Mouse (Mus musculus): Measurements from ENCODE around the gene Tap1. TPM values are rescaled to one million over a fixed set of nuclear protein-coding genes. Genes with fewer than 3 reads are reported as not detected.

Tap1 gene
- total and polyA plus RNA-seq, 2 experiments from 2014 or later = 8.0 to 14.0 TPM

DNA sequence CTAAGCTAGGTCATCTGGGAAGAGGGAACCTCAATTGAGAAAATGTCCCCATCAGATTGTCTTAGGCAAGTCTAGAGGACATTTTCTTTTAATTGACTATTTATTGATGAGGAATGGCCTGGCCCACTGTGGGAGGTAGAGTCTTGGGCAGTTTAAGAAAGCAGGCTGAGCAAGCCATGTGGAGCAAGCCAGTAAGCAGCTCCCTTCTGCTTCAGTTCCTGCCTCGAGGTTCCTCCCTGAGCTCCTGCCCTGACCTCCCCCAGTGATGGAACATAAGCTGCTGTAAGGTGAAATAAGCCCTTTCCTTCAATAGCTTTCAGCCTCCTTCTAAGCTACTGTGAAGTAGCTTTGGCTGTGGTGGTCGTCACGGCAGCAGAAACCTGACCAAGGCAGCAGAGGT is 50.4 kb downstream of the Tap1 start:
- 81% methylated on average over 3 of the region's 3 CpGs for WGBS
- Histone ChIP-seq H3K4me2 (ENCODE audit: low read depth, low read length) (no peak overlapping the region), H3K27ac (no peak overlapping the region), H3K27me3 (ENCODE audit: insufficient read depth, low read length) (no peaks in the 10 kb centered on the region), H3K4me3 (ENCODE audit: low read length) (no peak overlapping the region), H3K9ac (replicated peaks; ENCODE audit: low read length) (no peak overlapping the region), H3K36me3 (ENCODE audit: insufficient read depth, low read length) (no peaks in the 10 kb centered on the region), H3K9me3 (ENCODE audit: low read length) (peaks cover 4% of the 10 kb centered on the region; the same call in 1 of the 2 replicates), H3K4me1 (ENCODE audit: insufficient read depth, low read length) (no peaks in the 10 kb centered on the region)
- DNase-seq (ENCODE audit: low spot score) (no peak), ATAC-seq (no peak)
- no peak for TF ChIP-seq CTCF (IDR thresholded peaks at IDR 0.05; ENCODE audit: low read depth)

DNA sequence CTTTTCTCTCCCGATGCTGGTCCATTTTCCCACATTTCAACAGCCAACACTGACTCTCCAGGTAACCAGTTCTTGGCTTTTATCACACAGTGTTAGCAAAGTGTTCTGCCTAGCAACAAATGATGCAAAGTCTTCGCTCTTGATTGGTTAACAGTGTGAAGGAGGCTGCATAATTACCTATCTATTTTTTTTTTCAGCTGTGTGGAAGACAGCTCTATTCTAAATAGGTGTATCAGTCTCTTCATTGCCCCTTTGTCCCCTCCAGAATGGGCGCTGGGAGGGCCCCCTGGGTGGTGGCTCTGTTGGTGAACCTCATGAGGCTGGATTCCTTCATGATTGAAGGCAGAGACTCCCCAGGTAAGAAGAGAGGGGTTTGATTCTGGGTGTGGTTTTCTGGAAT is 51.4 kb downstream of the Tap1 start, which contains the start of gene H2-Ob:
H2-Ob (plus strand) TSS at position 198 of the 400 bp plus-strand sequence.
- Histone ChIP-seq H3K4me2 (ENCODE audit: low read depth, low read length) (no peak within 1 kb of the TSS), H3K27ac (no peak within 1 kb of the TSS), H3K9ac (replicated peaks; ENCODE audit: low read length) (no peak within 1 kb of the TSS), H3K9me3 (ENCODE audit: low read length) (peaks cover 4% of the 10 kb centered on the region; the same call in 1 of the 2 replicates), H3K4me1 (ENCODE audit: insufficient read depth, low read length) (no peaks in the 10 kb centered on the region), H3K4me3 (ENCODE audit: low read length) (no peak within 1 kb of the TSS), H3K27me3 (ENCODE audit: insufficient read depth, low read length) (no peaks in the 10 kb centered on the region), H3K36me3 (ENCODE audit: insufficient read depth, low read length) (no peaks in the 10 kb centered on the region)
- ATAC-seq (peak; percentile 73; the same call in 1 of the 2 replicates), DNase-seq (ENCODE audit: low spot score) (peak; percentile 88)
- TF ChIP-seq CTCF (IDR thresholded peaks at IDR 0.05; ENCODE audit: low read depth) = no peak
- WGBS = 54% methylated on average over 3 of the region's 3 CpGs

- no peak for DNase-seq (ENCODE audit: low spot score)
- Histone ChIP-seq H3K36me3 (ENCODE audit: insufficient read depth, low read length) (no peaks in the 10 kb centered on the region), H3K4me3 (ENCODE audit: low read length) (no peak overlapping the region), H3K9me3 (ENCODE audit: low read length) (peaks cover 4% of the 10 kb centered on the region; the same call in 1 of the 2 replicates), H3K27ac (no peak overlapping the region), H3K27me3 (ENCODE audit: insufficient read depth, low read length) (no peaks in the 10 kb centered on the region), H3K9ac (replicated peaks; ENCODE audit: low read length) (no peak overlapping the region), H3K4me2 (ENCODE audit: low read depth, low read length) (no peak overlapping the region), H3K4me1 (ENCODE audit: insufficient read depth, low read length) (no peaks in the 10 kb centered on the region)
- no peak for TF ChIP-seq CTCF (IDR thresholded peaks at IDR 0.05; ENCODE audit: low read depth)
- 73% methylated on average over 10 of the region's 10 CpGs for WGBS
- no peak for ATAC-seq
These were observed 52.3 kb downstream of the Tap1 start for GRCm38 (mm10) chr17:34239601-34240041.

DNA sequence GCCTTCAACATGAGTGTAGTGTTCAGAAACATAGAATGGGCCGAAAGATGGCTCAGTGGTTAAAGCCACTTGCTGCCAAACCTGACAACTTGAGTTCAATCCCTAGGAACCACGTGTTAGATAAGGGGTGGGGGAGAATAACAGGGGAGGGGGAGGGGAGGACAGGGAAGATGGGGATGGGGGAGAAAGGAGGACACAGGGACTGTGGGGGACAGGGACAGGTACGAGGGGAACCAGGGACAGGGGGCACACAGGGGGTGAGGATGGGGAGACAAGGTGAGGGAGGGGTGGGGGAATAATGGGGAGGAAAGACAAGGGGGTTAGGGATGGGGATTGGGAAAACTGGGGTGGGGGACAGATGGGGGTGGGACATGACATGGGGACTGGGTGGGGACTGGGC is 53.0 kb downstream of the Tap1 start:
- ATAC-seq (no peak), DNase-seq (ENCODE audit: low spot score) (no peak)
- 72% methylated on average over 3 of the region's 3 CpGs for WGBS
- no peak overlapping the region for H3K27ac ChIP-seq
- no peak overlapping the region for H3K9ac ChIP-seq (replicated peaks; ENCODE audit: low read length)
- no peak overlapping the region for H3K4me2 ChIP-seq (ENCODE audit: low read depth, low read length)
- no peak overlapping the region for H3K4me3 ChIP-seq (ENCODE audit: low read length)
- H3K4me1 ChIP-seq (ENCODE audit: insufficient read depth, low read length) = no peaks in the 10 kb centered on the region
- H3K9me3 ChIP-seq (ENCODE audit: low read length) = peaks cover 4% of the 10 kb centered on the region; the same call in 1 of the 2 replicates
- H3K27me3 ChIP-seq (ENCODE audit: insufficient read depth, low read length) = no peaks in the 10 kb centered on the region
- no peaks in the 10 kb centered on the region for H3K36me3 ChIP-seq (ENCODE audit: insufficient read depth, low read length)
- TF ChIP-seq CTCF (IDR thresholded peaks at IDR 0.05; ENCODE audit: low read depth) = no peak

- Histone ChIP-seq H3K4me3 (ENCODE audit: low read length) (no peak overlapping the region), H3K4me2 (ENCODE audit: low read depth, low read length) (no peak overlapping the region), H3K4me1 (ENCODE audit: insufficient read depth, low read length) (no peaks in the 10 kb centered on the region), H3K36me3 (ENCODE audit: insufficient read depth, low read length) (no peaks in the 10 kb centered on the region), H3K27me3 (ENCODE audit: insufficient read depth, low read length) (no peaks in the 10 kb centered on the region), H3K9ac (replicated peaks; ENCODE audit: low read length) (no peak overlapping the region), H3K9me3 (ENCODE audit: low read length) (peaks cover 4% of the 10 kb centered on the region; the same call in 1 of the 2 replicates), H3K27ac (no peak overlapping the region)
- 78% methylated on average over 6 of the region's 6 CpGs for WGBS
- ATAC-seq (no peak), DNase-seq (ENCODE audit: low spot score) (no peak)
- TF ChIP-seq CTCF (IDR thresholded peaks at IDR 0.05; ENCODE audit: low read depth) = no peak
These were observed 53.6 kb downstream of the Tap1 start for GRCm38 (mm10) chr17:34240916-34241315.

DNA sequence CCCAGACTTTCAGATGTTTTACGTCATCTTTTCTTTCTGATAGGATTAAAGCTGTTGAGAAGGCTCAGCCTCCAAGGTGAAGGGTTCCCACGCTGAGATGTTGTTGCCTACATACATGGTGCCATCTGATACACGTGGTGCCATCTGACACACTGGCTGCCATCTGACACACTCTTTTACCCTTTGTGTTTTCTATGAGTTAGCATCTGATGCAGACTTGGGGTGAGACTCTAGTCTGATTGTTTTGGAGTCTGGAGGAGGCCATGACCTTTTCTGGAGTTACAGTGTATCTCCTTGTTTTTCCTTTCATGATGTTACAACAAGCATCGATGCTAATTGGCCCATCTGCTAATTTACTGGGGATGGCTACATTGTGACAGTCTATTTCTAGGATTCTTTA is 57.3 kb downstream of the Tap1 start:
- Histone ChIP-seq H3K4me1 (ENCODE audit: insufficient read depth, low read length) (no peaks in the 10 kb centered on the region), H3K4me3 (ENCODE audit: low read length) (no peak overlapping the region), H3K4me2 (ENCODE audit: low read depth, low read length) (no peak overlapping the region), H3K27me3 (ENCODE audit: insufficient read depth, low read length) (no peaks in the 10 kb centered on the region), H3K36me3 (ENCODE audit: insufficient read depth, low read length) (no peaks in the 10 kb centered on the region), H3K9ac (replicated peaks; ENCODE audit: low read length) (no peak overlapping the region), H3K27ac (no peak overlapping the region), H3K9me3 (ENCODE audit: low read length) (peaks cover 4% of the 10 kb centered on the region; the same call in 1 of the 2 replicates)
- TF ChIP-seq CTCF (IDR thresholded peaks at IDR 0.05; ENCODE audit: low read depth) = no peak
- WGBS = 74% methylated on average over 4 of the region's 4 CpGs
- DNase-seq (ENCODE audit: low spot score) (no peak), ATAC-seq (no peak)

Other genes with a start within 250 kb of the Tap1 start
- gene Pfdn6, start 247.2 kb upstream of the Tap1 start, total RNA-seq (2014; rRNA removed) = 25.2 and 43.1 TPM in 2 replicates
- gene Pfdn6, start 247.2 kb upstream of the Tap1 start, polyA plus RNA-seq (2015; fragmentation: Nextera tagmentation; extraction: Ambion mirVana) = 168 and 195 TPM in 2 replicates
- gene Wdr46, start 246.9 kb upstream of the Tap1 start, total RNA-seq (2014; rRNA removed) = 16.6 and 16.8 TPM in 2 replicates
- gene Wdr46, start 246.9 kb upstream of the Tap1 start, polyA plus RNA-seq (2015; fragmentation: Nextera tagmentation; extraction: Ambion mirVana) = 16.7 and 17.9 TPM in 2 replicates
- 8.9 and 12.3 TPM in 2 replicates for gene B3galt4, start 236.1 kb upstream of the Tap1 start, total RNA-seq (2014; rRNA removed)
- gene B3galt4, start 236.1 kb upstream of the Tap1 start, polyA plus RNA-seq (2015; fragmentation: Nextera tagmentation; extraction: Ambion mirVana) = 10.7 and 11.6 TPM in 2 replicates
- 55.6 and 57.4 TPM in 2 replicates for gene Vps52, start 231.7 kb upstream of the Tap1 start, total RNA-seq (2014; rRNA removed)
- 62.1 and 63.2 TPM in 2 replicates for gene Vps52, start 231.7 kb upstream of the Tap1 start, polyA plus RNA-seq (2015; fragmentation: Nextera tagmentation; extraction: Ambion mirVana)
- 1,180 and 1,309 TPM in 2 replicates for gene Rps18, start 231.6 kb upstream of the Tap1 start, total RNA-seq (2014; rRNA removed)
- gene Rps18, start 231.6 kb upstream of the Tap1 start, polyA plus RNA-seq (2015; fragmentation: Nextera tagmentation; extraction: Ambion mirVana) = 904 and 918 TPM in 2 replicates
- 21.6 and 33.2 TPM in 2 replicates for gene H2-K1, start 187.2 kb upstream of the Tap1 start, total RNA-seq (2014; rRNA removed)
- 23.9 and 26.2 TPM in 2 replicates for gene H2-K1, start 187.2 kb upstream of the Tap1 start, polyA plus RNA-seq (2015; fragmentation: Nextera tagmentation; extraction: Ambion mirVana)
- 19.1 and 22.1 TPM in 2 replicates for gene Ring1, start 162.9 kb upstream of the Tap1 start, total RNA-seq (2014; rRNA removed)
- gene Ring1, start 162.9 kb upstream of the Tap1 start, polyA plus RNA-seq (2015; fragmentation: Nextera tagmentation; extraction: Ambion mirVana) = 19.2 and 20.0 TPM in 2 replicates
- gene H2-Ke6, start 159.5 kb upstream of the Tap1 start, total RNA-seq (2014; rRNA removed) = 78.3 and 87.4 TPM in 2 replicates
- 74.9 and 78.9 TPM in 2 replicates for gene H2-Ke6, start 159.5 kb upstream of the Tap1 start, polyA plus RNA-seq (2015; fragmentation: Nextera tagmentation; extraction: Ambion mirVana)
- gene Slc39a7, start 155.9 kb upstream of the Tap1 start, total RNA-seq (2014; rRNA removed) = 188 and 250 TPM in 2 replicates
- gene Slc39a7, start 155.9 kb upstream of the Tap1 start, polyA plus RNA-seq (2015; fragmentation: Nextera tagmentation; extraction: Ambion mirVana) = 148 and 150 TPM in 2 replicates
- gene Rxrb, start 155.7 kb upstream of the Tap1 start, total RNA-seq (2014; rRNA removed) = 51.5 and 64.8 TPM in 2 replicates
- gene Rxrb, start 155.7 kb upstream of the Tap1 start, polyA plus RNA-seq (2015; fragmentation: Nextera tagmentation; extraction: Ambion mirVana) = 48.7 and 49.2 TPM in 2 replicates
- 12.1 and 16.7 TPM in 2 replicates for gene Col11a2, start 148.1 kb upstream of the Tap1 start, total RNA-seq (2014; rRNA removed)
- 5.4 TPM in 2 replicates for gene Col11a2, start 148.1 kb upstream of the Tap1 start, polyA plus RNA-seq (2015; fragmentation: Nextera tagmentation; extraction: Ambion mirVana)
- gene H2-Oa, start 95.2 kb upstream of the Tap1 start, total RNA-seq (2014; rRNA removed) = not detected in 2 replicates
- gene H2-Oa, start 95.2 kb upstream of the Tap1 start, polyA plus RNA-seq (2015; fragmentation: Nextera tagmentation; extraction: Ambion mirVana) = 0.23 and 0.31 TPM in 2 replicates
- gene H2-DMa, start 68.0 kb upstream of the Tap1 start, total RNA-seq (2014; rRNA removed) = 30.9 and 31.3 TPM in 2 replicates
- gene H2-DMa, start 68.0 kb upstream of the Tap1 start, polyA plus RNA-seq (2015; fragmentation: Nextera tagmentation; extraction: Ambion mirVana) = 23.5 and 24.1 TPM in 2 replicates
- 180 and 195 TPM in 2 replicates for gene Brd2, start 64.9 kb upstream of the Tap1 start, total RNA-seq (2014; rRNA removed)
- gene Brd2, start 64.9 kb upstream of the Tap1 start, polyA plus RNA-seq (2015; fragmentation: Nextera tagmentation; extraction: Ambion mirVana) = 101 and 108 TPM in 2 replicates
- gene H2-DMb2, start 44.2 kb upstream of the Tap1 start, total RNA-seq (2014; rRNA removed) = 0.16 TPM in 1 of 2 replicates, not detected in the other
- gene H2-DMb2, start 44.2 kb upstream of the Tap1 start, polyA plus RNA-seq (2015; fragmentation: Nextera tagmentation; extraction: Ambion mirVana) = 0.58 and 0.59 TPM in 2 replicates
- gene H2-DMb1, start 34.5 kb upstream of the Tap1 start, total RNA-seq (2014; rRNA removed) = 1.8 and 3.0 TPM in 2 replicates
- 1.4 and 1.8 TPM in 2 replicates for gene H2-DMb1, start 34.5 kb upstream of the Tap1 start, polyA plus RNA-seq (2015; fragmentation: Nextera tagmentation; extraction: Ambion mirVana)
- 0.68 and 4.3 TPM in 2 replicates for gene Psmb9, start 211 bp downstream of the Tap1 start, total RNA-seq (2014; rRNA removed)
- 2.8 and 4.2 TPM in 2 replicates for gene Psmb9, start 211 bp downstream of the Tap1 start, polyA plus RNA-seq (2015; fragmentation: Nextera tagmentation; extraction: Ambion mirVana)
- 2.8 and 5.0 TPM in 2 replicates for gene Psmb8, start 10.2 kb downstream of the Tap1 start, total RNA-seq (2014; rRNA removed)
- 6.5 and 6.9 TPM in 2 replicates for gene Psmb8, start 10.2 kb downstream of the Tap1 start, polyA plus RNA-seq (2015; fragmentation: Nextera tagmentation; extraction: Ambion mirVana)
- 0.89 and 1.8 TPM in 2 replicates for gene Tap2, start 16.0 kb downstream of the Tap1 start, total RNA-seq (2014; rRNA removed)
- gene Tap2, start 16.0 kb downstream of the Tap1 start, polyA plus RNA-seq (2015; fragmentation: Nextera tagmentation; extraction: Ambion mirVana) = 3.8 and 6.5 TPM in 2 replicates
- gene H2-Ob, start 51.4 kb downstream of the Tap1 start, total RNA-seq (2014; rRNA removed) = 0.14 and 0.42 TPM in 2 replicates
- 0.13 and 0.35 TPM in 2 replicates for gene H2-Ob, start 51.4 kb downstream of the Tap1 start, polyA plus RNA-seq (2015; fragmentation: Nextera tagmentation; extraction: Ambion mirVana)
- gene H2-Ab1, start 70.1 kb downstream of the Tap1 start, total RNA-seq (2014; rRNA removed) = 1.1 and 3.5 TPM in 2 replicates
- 2.9 and 3.1 TPM in 2 replicates for gene H2-Ab1, start 70.1 kb downstream of the Tap1 start, polyA plus RNA-seq (2015; fragmentation: Nextera tagmentation; extraction: Ambion mirVana)
- gene H2-Aa, start 100.3 kb downstream of the Tap1 start, total RNA-seq (2014; rRNA removed) = 1.0 and 1.3 TPM in 2 replicates
- 0.95 and 1.4 TPM in 2 replicates for gene H2-Aa, start 100.3 kb downstream of the Tap1 start, polyA plus RNA-seq (2015; fragmentation: Nextera tagmentation; extraction: Ambion mirVana)
- gene H2-Eb1, start 118.3 kb downstream of the Tap1 start, total RNA-seq (2014; rRNA removed) = 0.52 and 0.93 TPM in 2 replicates
- 4.1 and 5.3 TPM in 2 replicates for gene H2-Eb1, start 118.3 kb downstream of the Tap1 start, polyA plus RNA-seq (2015; fragmentation: Nextera tagmentation; extraction: Ambion mirVana)
- gene H2-Eb2, start 138.1 kb downstream of the Tap1 start, total RNA-seq (2014; rRNA removed) = 0.05 and 0.07 TPM in 2 replicates
- gene H2-Eb2, start 138.1 kb downstream of the Tap1 start, polyA plus RNA-seq (2015; fragmentation: Nextera tagmentation; extraction: Ambion mirVana) = 0.10 and 0.20 TPM in 2 replicates
- gene Btnl2, start 167.3 kb downstream of the Tap1 start, total RNA-seq (2014; rRNA removed) = not detected in 2 replicates
- gene Btnl2, start 167.3 kb downstream of the Tap1 start, polyA plus RNA-seq (2015; fragmentation: Nextera tagmentation; extraction: Ambion mirVana) = 0.08 TPM in 1 of 2 replicates, not detected in the other
- gene Btnl1, start 189.6 kb downstream of the Tap1 start, total RNA-seq (2014; rRNA removed) = not detected in 2 replicates
- not detected in 2 replicates for gene Btnl1, start 189.6 kb downstream of the Tap1 start, polyA plus RNA-seq (2015; fragmentation: Nextera tagmentation; extraction: Ambion mirVana)
- gene BC051142, start 211.3 kb downstream of the Tap1 start, total RNA-seq (2014; rRNA removed) = 5.2 and 6.8 TPM in 2 replicates
- 4.4 and 5.0 TPM in 2 replicates for gene BC051142, start 211.3 kb downstream of the Tap1 start, polyA plus RNA-seq (2015; fragmentation: Nextera tagmentation; extraction: Ambion mirVana)